In genomic region chr9:14379769-14380385, GRCm38 (mm10) we compare ENCODE assay signal across 8 mouse cellular contexts. TPM values are rescaled to one million over a fixed set of nuclear protein-coding genes. Genes with fewer than 3 reads are reported as not detected.
DNase-seq lines count a peak whose midpoint lies in the region; ATAC-seq lines count a peak whose summit lies in the region.

No protein-coding gene starts in this region.

- ATAC-seq in liver, embryonic 11.5 days (replicated peaks; ENCODE audit: low FRiP score), result no peak

- peak; percentile 85 for DNase-seq in heart, adult 11 months
- no peak for DNase-seq in heart, adult 18-20 months
- peak; percentile 11 to 19 for DNase-seq in urinary bladder, postnatal 36 days (ENCODE audit: low spot score in 2 of 2)
- DNase-seq in urinary bladder, adult 2 months (ENCODE audit: low spot score), result no peak
- DNase-seq in liver, embryonic 11.5 days (ENCODE audit: low spot score), result peak; percentile 40
- no peak for DNase-seq in adrenal gland, adult 8-10 months
- DNase-seq in gastrocnemius, adult 18-20 months (ENCODE audit: low spot score), result no peak
- no peak for DNase-seq in thymus, adult 18-20 months

- H3K36me3 ChIP-seq in liver, embryonic 11.5 days (ENCODE audit: control insufficient read depth, insufficient read depth, low read length), result no peaks in the 10 kb centered on the region

- peak overlapping the region; percentile 86 for H3K9ac ChIP-seq in liver, embryonic 11.5 days (ENCODE audit: low read depth, low read length)

- 24% methylated on average over 8 of the region's 8 CpGs for WGBS in liver, embryonic 11.5 days

- H3K27ac ChIP-seq in liver, embryonic 11.5 days (ENCODE audit: low read depth, low read length), result peak overlapping the region; percentile 81

- peaks cover 11% of the 10 kb centered on the region for H3K4me1 ChIP-seq in liver, embryonic 11.5 days (replicated peaks; ENCODE audit: control insufficient read depth, insufficient read depth, low read length)

- H3K27me3 ChIP-seq in liver, embryonic 11.5 days (replicated peaks; ENCODE audit: control insufficient read depth, insufficient read depth, low read length), result no peaks in the 10 kb centered on the region

- no peaks in the 10 kb centered on the region for H3K9me3 ChIP-seq in liver, embryonic 11.5 days (ENCODE audit: control insufficient read depth, low read length)

- H3K4me3 ChIP-seq in liver, embryonic 11.5 days (ENCODE audit: low read depth, low read length), result peak overlapping the region; percentile 78

- peak overlapping the region; percentile 98 for H3K4me2 ChIP-seq in liver, embryonic 11.5 days

RNA-seq across cellular contexts. Expression of gene Endod1, which starts 1.4 kb away (rescaled TPM):
- 1 to 10 TPM; 7.1 to 8.7 TPM for total RNA-seq in heart, adult 18-20 months (2021)
- 40.2 and 44.1 TPM in 2 replicates for polyA plus RNA-seq in urinary bladder, adult 2 months (2012; rRNA removed)
- polyA plus RNA-seq in liver, embryonic 11.5 days (2014; fragmentation: Nextera tagmentation; extraction: Ambion mirVana), result 19.4 and 20.3 TPM in 2 replicates
- 10 to 100 TPM; 13.3 to 20.5 (median 15.6) TPM for total RNA-seq in adrenal gland, adult 8-10 months (2022)
- total RNA-seq in gastrocnemius, adult 18-20 months (2021), result 1 to 10 TPM; 2.5 to 3.4 TPM

Comparison
In these comparisons a context has a peak if more than half of its experiments do, and no peak if none do; other contexts are left out.
1. DNase-seq: peak in heart, adult 11 months (single experiment), urinary bladder, postnatal 36 days (2 of 2) and liver, embryonic 11.5 days (single experiment); none in heart, adult 18-20 months (0 of 2), urinary bladder, adult 2 months (single experiment), adrenal gland, adult 8-10 months (single experiment), gastrocnemius, adult 18-20 months (single experiment) and thymus, adult 18-20 months (0 of 2).